Mouse (Mus musculus) cerebellum, adult 8-10 months (tissue): ENCODE results near the gene Ankrd13c.

ENCODE experiments used
- DNase-seq: peaks from one replicate; pipeline ENCODE4 v3.0.0; 2022

Gene Ankrd13c

GRCm38 (mm10) chr3:157956201-157956600 is 9.2 kb downstream of the Ankrd13c start:
- no peak for DNase-seq

- DNase-seq, result no peak
Measured at GRCm38 (mm10) chr3:157957320-157957719, 10.3 kb downstream of the Ankrd13c start.

- no peak for DNase-seq
Measured at GRCm38 (mm10) chr3:157971151-157971550, 24.1 kb downstream of the Ankrd13c start.

- DNase-seq, result no peak
Measured at GRCm38 (mm10) chr3:157973236-157973635, 26.2 kb downstream of the Ankrd13c start.

- no peak for DNase-seq
Measured at GRCm38 (mm10) chr3:157979619-157980018, 32.6 kb downstream of the Ankrd13c start.

GRCm38 (mm10) chr3:157993322-157993721 is 46.3 kb downstream of the Ankrd13c start:
- no peak for DNase-seq

- no peak for DNase-seq
Measured at GRCm38 (mm10) chr3:157995726-157996125, 48.7 kb downstream of the Ankrd13c start.

DNA sequence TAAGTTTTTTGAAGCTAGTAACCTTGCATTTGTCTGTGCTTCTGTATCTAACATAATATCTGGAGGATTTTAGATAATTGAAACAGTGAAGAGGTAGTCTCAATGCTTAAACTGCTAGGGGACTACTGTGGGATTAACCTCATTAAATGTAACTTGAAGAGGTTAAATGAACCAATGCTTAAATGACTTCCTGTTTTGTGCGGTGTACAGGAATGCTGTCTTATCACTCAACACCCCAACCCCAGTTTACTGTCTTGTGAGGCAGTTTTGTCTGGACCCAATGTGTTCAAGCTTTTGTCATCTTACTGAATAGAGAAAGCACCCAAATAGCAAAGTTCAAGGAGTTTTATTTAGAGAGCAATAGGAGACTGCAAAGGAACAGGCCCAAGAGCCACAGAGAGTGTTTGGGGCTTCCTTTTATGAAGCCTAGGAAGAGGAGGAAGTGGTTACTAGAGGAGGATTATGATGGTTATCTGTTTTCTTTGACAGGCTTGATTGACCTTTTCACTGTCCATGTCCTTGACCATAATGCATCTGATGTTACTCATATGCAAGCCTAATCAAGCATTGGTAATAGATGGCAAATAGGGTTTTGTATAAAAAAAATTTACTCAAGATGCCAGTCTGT is 51.8 kb downstream of the Ankrd13c start:
- no peak for DNase-seq

DNA sequence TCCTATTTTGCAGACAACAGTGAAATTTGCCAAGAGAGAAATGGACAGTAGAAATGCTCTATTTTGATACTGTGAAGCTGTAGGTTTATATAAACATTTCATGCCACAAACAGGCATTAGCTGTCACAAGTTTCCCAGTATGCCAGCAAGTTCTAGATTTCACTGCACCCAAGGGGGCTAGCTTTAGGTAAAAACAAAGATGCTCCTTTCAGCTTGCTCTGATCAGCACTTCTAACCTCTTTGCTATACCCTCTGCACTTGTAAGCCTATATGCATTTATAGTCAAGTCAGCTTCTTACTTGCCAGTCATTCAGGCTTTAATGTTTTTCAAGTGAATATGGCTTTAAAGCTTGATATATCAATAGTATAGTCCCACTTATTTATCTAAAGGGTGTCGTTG is 61.6 kb downstream of the Ankrd13c start:
- DNase-seq, result no peak

GRCm38 (mm10) chr3:158009762-158010320 is 62.8 kb downstream of the Ankrd13c start:
- no peak for DNase-seq

DNA sequence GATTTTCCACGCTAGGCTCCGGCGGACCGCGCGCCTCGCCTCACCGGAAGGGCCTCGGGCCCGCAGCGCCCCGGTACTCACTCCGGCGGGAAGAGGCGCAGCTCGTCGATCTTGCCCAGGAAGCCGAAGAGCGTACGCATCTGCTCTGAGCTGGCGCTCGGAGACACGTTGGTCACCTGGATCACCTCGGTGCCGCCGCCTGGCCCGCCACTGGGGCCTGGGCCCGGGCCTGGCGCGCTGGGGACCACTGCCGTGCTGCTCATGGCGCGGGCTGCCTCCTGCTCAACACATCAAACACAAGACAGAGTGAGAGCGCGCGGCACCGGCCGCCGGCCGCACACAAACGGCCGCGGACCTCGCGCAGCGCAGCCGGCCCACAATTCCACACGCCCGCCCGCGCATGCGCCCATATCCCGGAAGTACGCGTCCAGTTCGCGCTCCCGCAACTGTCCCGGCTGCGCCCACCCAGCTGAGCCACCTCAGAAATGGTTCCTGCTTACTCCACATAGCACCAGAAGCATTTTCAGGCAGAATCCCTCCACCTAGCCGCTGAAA is 84.4 kb downstream of the Ankrd13c start:
- peak; percentile 82 for DNase-seq

DNA sequence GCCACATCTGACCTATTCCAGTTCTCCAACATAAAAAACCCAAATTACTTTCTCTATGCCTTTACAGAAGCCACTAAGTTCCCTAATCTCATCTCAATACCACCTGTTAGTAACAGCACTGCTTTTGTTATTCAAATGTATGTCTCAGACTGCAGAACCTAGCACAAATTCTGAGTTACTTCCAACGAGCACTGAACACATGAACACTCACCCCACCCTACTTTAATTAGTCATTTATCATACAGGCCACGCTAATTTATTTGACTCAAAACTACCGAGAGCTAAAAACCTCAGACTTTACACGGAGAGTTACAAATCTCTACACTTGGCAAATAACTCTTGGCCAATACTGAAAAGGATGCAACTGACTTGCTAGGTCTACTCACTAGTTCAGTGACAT is 85.1 kb downstream of the Ankrd13c start:
- no peak for DNase-seq

- no peak for DNase-seq
Measured at GRCm38 (mm10) chr3:158035866-158036265, 88.8 kb downstream of the Ankrd13c start.

GRCm38 (mm10) chr3:158036329-158036988 is 89.4 kb downstream of the Ankrd13c start, which contains the start of the genes Srsf11 and Lrrc40:
Srsf11 (minus strand) TSS chr3:158036639.
Lrrc40 (plus strand) TSS chr3:158036662.
- DNase-seq, result peak; percentile 92

DNA sequence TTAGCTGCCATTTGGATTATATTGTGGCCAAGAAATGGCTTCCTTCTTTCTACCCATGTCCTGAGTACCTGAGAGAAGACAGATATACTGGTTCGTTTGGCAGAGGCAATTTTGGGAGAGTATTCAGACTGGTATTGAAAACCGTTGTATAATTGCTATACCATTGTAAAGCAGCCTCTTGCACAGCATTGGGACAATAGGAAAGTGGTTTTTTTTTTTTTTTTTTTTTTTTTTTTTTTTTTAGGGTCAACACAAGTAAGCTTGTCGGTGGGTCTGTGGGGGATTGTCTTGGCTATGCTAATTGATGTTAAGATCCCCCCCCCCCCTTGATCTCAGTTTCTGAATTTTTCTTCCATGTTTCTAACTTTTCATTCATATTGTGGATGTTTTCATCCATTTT is 91.1 kb downstream of the Ankrd13c start:
- DNase-seq, result no peak

DNA sequence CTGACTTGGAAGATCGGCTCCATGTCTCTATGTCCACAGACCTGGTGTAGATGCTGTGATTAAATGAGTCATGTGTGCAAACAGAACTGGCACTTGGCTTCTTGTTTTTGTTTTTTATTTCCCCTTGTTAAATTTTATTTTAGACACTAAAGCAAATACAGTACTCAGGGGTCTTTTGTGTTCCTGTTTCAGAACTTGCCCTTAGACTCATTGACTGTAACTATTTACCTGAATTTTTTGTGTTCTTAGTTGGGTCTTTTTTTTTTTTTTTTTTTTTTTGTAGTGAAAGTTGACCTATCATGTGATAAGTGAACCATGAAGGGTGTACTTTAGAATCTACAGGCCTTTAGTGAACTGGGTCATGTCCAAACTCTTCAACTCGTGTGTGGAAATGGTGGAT is 93.7 kb downstream of the Ankrd13c start:
- no peak for DNase-seq

DNA sequence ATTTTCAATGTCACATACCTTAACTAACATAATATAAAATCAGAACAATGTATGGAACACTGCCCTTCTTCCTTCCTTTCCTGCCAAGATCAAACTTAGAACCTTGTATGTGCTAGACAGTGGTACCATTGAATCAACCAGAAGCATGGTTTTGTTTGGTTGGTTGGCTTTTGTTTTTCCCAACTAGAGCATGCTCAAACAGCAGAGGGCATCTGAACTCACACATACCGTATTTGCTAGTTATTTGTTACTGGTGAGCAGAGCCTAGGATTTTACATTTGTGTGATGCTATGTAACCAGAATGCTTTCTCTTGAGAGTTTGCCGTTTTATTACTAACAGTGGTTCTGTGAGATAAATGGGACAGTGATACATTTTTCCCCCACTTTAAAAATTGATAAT is 102.5 kb downstream of the Ankrd13c start:
- no peak for DNase-seq
